In the genomic region with DNA sequence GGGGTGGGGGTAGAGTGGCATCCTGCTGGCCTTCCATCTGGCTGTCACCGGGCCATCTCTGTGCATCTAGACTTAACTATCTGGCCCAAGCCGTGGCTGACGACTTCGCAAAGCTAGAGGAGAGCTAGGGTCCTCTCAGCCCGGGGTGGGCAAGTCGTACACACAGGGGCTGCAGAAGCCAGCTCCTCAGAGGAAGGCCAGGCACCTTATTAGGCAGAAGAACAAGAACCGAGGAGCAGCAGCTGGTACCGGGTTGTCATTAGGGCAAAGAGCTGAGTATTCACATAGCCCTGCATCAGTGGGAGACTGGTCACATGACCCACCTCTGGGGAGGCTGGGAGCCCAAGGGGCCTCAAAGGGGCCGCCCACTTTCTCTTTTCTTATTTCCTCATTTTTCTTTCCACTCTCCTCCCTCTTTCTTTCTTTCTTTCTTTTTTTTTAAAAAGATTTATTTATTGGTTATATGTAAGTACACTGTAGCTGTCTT, we compare ENCODE assay signal across 9 mouse cellular contexts. TPM values are rescaled to one million over a fixed set of nuclear protein-coding genes. Genes with fewer than 3 reads are reported as not detected.
DNase-seq lines count a peak whose midpoint lies in the region; ATAC-seq and TF ChIP-seq lines count a peak whose summit lies in the region.
"Had no signal": no experiment of that assay in that cellular context is flagged by ENCODE, and none has a peak within 500 bp of the region (broad histone marks: within the 10 kb centered on the region; RNA-seq: fewer than 3 reads in every experiment).

No protein-coding gene starts in this region.

- H3K4me1 ChIP-seq in forebrain, embryonic 16.5 days (replicated peaks; ENCODE audit: control insufficient read depth, insufficient read depth, low read length) = peaks cover 15% of the 10 kb centered on the region
- 0 out of 2 replicates have a peak, but pooled peaks cover 3% of the 10 kb centered on the region for H3K4me1 ChIP-seq in liver, postnatal 0 days (ENCODE audit: insufficient read depth)

- H3K4me2 ChIP-seq in forebrain, embryonic 16.5 days (ENCODE audit: low read length) = peak overlapping the region; percentile 26
- peak overlapping the region; percentile 32 for H3K4me2 ChIP-seq in liver, postnatal 0 days (ENCODE audit: low read depth, low read length)

- no peaks in the 10 kb centered on the region for H3K27me3 ChIP-seq in forebrain, embryonic 16.5 days (replicated peaks; ENCODE audit: control insufficient read depth, insufficient read depth, low read length)
- H3K27me3 ChIP-seq in liver, postnatal 0 days (ENCODE audit: insufficient read depth, low read length) = no peaks in the 10 kb centered on the region

- TF ChIP-seq EP300 in liver, postnatal 0 days (IDR thresholded peaks at IDR 0.05; ENCODE audit: low read depth) = no peak

- peak overlapping the region; percentile 28; the same call in 1 of the 2 replicates for H3K27ac ChIP-seq in forebrain, embryonic 16.5 days (ENCODE audit: low read length)
- no peak overlapping the region for H3K27ac ChIP-seq in liver, postnatal 0 days (ENCODE audit: low read depth)
- no peak overlapping the region for H3K27ac ChIP-seq in left cerebral cortex, adult 2 months

- no peak for TF ChIP-seq CTCF in liver, postnatal 0 days (IDR thresholded peaks at IDR 0.05; ENCODE audit: low read depth)
- no peak for TF ChIP-seq CTCF in left cerebral cortex, adult 2 months (IDR thresholded peaks at IDR 0.05)

- intact Hi-C loops in left cerebral cortex, postnatal 25 days (cut with DNase I) = no loop called here
- intact Hi-C loops in left cerebral cortex, adult 2 months (cut with DNase I) = no loop called here

- peak; percentile 22 for DNase-seq in embryo, embryonic 10.5 days (ENCODE audit: low spot score)
- DNase-seq in embryo, embryonic 9.5 days (ENCODE audit: extremely low spot score) = no peak
- peak; percentile 26 to 50 for DNase-seq in B cell, adult 2 months
- no peak for DNase-seq in liver, postnatal 0 days
- DNase-seq in left cerebral cortex, postnatal 25 days (ENCODE audit: low spot score in 2 of 2) = no peak
- DNase-seq in left cerebral cortex, adult 2 months (ENCODE audit: extremely low spot score in 1 of 2, low spot score in 2 of 2) = no peak
- DNase-seq: adrenal gland, postnatal 10 days had no signal

- H3K36me3 ChIP-seq in forebrain, embryonic 16.5 days (ENCODE audit: control insufficient read depth, insufficient read depth) = no peaks in the 10 kb centered on the region
- H3K36me3 ChIP-seq in liver, postnatal 0 days (replicated peaks; ENCODE audit: insufficient read depth, low read length) = no peaks in the 10 kb centered on the region

- H3K9me3 ChIP-seq in forebrain, embryonic 16.5 days (ENCODE audit: control insufficient read depth, low read length) = no peaks in the 10 kb centered on the region
- H3K9me3 ChIP-seq in liver, postnatal 0 days (ENCODE audit: low read length) = no peaks in the 10 kb centered on the region

- no peak overlapping the region for H3K4me3 ChIP-seq in forebrain, embryonic 16.5 days (replicated peaks; ENCODE audit: low read length)
- no peak overlapping the region for H3K4me3 ChIP-seq in liver, postnatal 0 days (ENCODE audit: low read depth, low read length)
- no peak overlapping the region for H3K4me3 ChIP-seq in left cerebral cortex, adult 2 months

- 4% methylated on average over 9 of the region's 9 CpGs for WGBS in forebrain, embryonic 16.5 days
- WGBS in liver, postnatal 0 days (ENCODE audit: insufficient replicate concordance) = 15% methylated on average over 9 of the region's 9 CpGs

- H3K9ac ChIP-seq in forebrain, embryonic 16.5 days (replicated peaks; ENCODE audit: low read depth, low read length) = no peak overlapping the region
- no peak overlapping the region for H3K9ac ChIP-seq in liver, postnatal 0 days (replicated peaks)

- 0 out of 2 replicates have a peak, but pooled peaks have one; percentile 24 for ATAC-seq in forebrain, embryonic 16.5 days
- ATAC-seq in liver, postnatal 0 days = no peak
- ATAC-seq in megakaryocyte-erythroid progenitor cell, adult 5-6 weeks (replicated peaks; ENCODE audit: low FRiP score, low TSS enrichment, poor library complexity, severe bottlenecking) = no peak

RNA-seq across cellular contexts. Expression of a gene that starts 30.8 kb away (rescaled TPM):
- 93.4 and 95.3 TPM in 2 replicates for polyA plus RNA-seq in forebrain, embryonic 16.5 days (2015; fragmentation: Nextera tagmentation; extraction: Ambion mirVana)
- 0.11 TPM in 2 replicates for polyA plus RNA-seq in liver, postnatal 0 days (2015; fragmentation: Nextera tagmentation; extraction: Ambion mirVana)
- total RNA-seq in left cerebral cortex, postnatal 25 days (2021) = 100 to 1,000 TPM; 254 to 260 TPM
- total RNA-seq in megakaryocyte-erythroid progenitor cell, adult 5-6 weeks (2014; fragmentation: Nextera tagmentation) = not detected in 2 replicates
- 0.04 and 0.14 TPM in 2 replicates for total RNA-seq in megakaryocyte-erythroid progenitor cell, adult 5-6 weeks (2017)
- total RNA-seq in left cerebral cortex, adult 2 months (2021) = 100 to 1,000 TPM; 285 to 297 TPM

RNA-seq across cellular contexts. Expression of a gene that starts 46.0 kb away (rescaled TPM):
- polyA plus RNA-seq in forebrain, embryonic 16.5 days (2015; fragmentation: Nextera tagmentation; extraction: Ambion mirVana) = 37.3 and 38.5 TPM in 2 replicates
- polyA plus RNA-seq in liver, postnatal 0 days (2015; fragmentation: Nextera tagmentation; extraction: Ambion mirVana) = 1.9 and 2.3 TPM in 2 replicates
- 10 to 100 TPM; 63.2 to 71.9 TPM for total RNA-seq in left cerebral cortex, postnatal 25 days (2021)
- total RNA-seq in megakaryocyte-erythroid progenitor cell, adult 5-6 weeks (2014; fragmentation: Nextera tagmentation) = not detected in 2 replicates
- total RNA-seq in megakaryocyte-erythroid progenitor cell, adult 5-6 weeks (2017) = 0.08 TPM in 1 of 2 replicates, not detected in the other
- 10 to 100 TPM; 69.6 to 72.8 TPM for total RNA-seq in left cerebral cortex, adult 2 months (2021)

Comparison
In these comparisons a context has a peak if more than half of its experiments do, and no peak if none do; other contexts are left out.
1. DNase-seq: peak in embryo, embryonic 10.5 days (single experiment) and B cell, adult 2 months (2 of 2); none in embryo, embryonic 9.5 days (single experiment), liver, postnatal 0 days (single experiment), left cerebral cortex, postnatal 25 days (0 of 2) and left cerebral cortex, adult 2 months (0 of 2).
2. RNA of a gene that starts 30.8 kb away (total RNA-seq): 285 to 297 TPM in left cerebral cortex, adult 2 months and 254 to 260 TPM in left cerebral cortex, postnatal 25 days; 0.04 to 0.14 TPM in megakaryocyte-erythroid progenitor cell, adult 5-6 weeks; every median in the first group is over 100 times any median in the second.
3. RNA of a gene that starts 46.0 kb away (total RNA-seq): 69.6 to 72.8 TPM in left cerebral cortex, adult 2 months and 63.2 to 71.9 TPM in left cerebral cortex, postnatal 25 days; 0.08 TPM in megakaryocyte-erythroid progenitor cell, adult 5-6 weeks; every median in the first group is over 10 times any median in the second.